15 mouse cellular contexts compared by ENCODE assay signal in the genomic region with DNA sequence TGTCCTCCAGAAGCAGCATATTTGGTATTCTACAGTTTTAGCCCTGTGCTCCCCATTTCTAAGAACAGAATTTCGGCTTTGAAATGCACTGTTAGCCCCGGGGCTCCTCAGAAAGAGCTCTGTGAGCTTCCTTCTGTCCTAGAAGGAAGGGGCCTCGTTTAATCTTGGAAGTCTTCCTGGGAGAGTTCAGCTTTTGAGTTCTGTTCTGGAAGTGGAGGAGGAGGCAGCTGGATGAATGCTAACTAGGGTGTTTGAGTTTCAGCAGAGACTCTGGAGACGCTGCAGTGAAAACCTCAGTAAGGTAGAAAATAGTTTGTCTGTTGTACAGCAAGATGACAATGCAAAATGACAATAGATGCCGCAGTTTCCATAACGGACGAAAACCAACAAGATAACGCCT.
"Had no signal": no experiment of that assay in that cellular context is flagged by ENCODE, and none has a peak within 500 bp of the region (broad histone marks: within the 10 kb centered on the region; RNA-seq: fewer than 3 reads in every experiment).

No protein-coding gene starts in this region.

- H3K27ac ChIP-seq: lung, embryonic 15.5 days; macrophage; midbrain, embryonic 12.5 days; midbrain, embryonic 15.5 days; neural tube, embryonic 12.5 days; stomach, embryonic 15.5 days; stomach, postnatal 0 days had no signal

- DNase-seq: lung, adult 2 months; lung, postnatal 14 days; lung, postnatal 36 days; thymus, adult 2 months; thymus, postnatal 25 days; thymus, postnatal 4 days had no signal

- H3K4me1 ChIP-seq: lung, embryonic 15.5 days; megakaryocyte, embryonic 14.5 days; midbrain, embryonic 12.5 days; midbrain, embryonic 15.5 days; neural tube, embryonic 12.5 days; stomach, embryonic 15.5 days had no signal

- H3K4me3 ChIP-seq: lung, embryonic 15.5 days; megakaryocyte, embryonic 14.5 days; midbrain, embryonic 12.5 days; midbrain, embryonic 15.5 days; neural tube, embryonic 12.5 days; stomach, embryonic 15.5 days had no signal

- ATAC-seq: lung, postnatal 0 days; midbrain, embryonic 15.5 days had no signal
